Mouse (Mus musculus): ENCODE measurements around the gene Krt9. TPM values are rescaled to one million over a fixed set of nuclear protein-coding genes. Genes with fewer than 3 reads are reported as not detected.

Krt9 gene
- total RNA-seq, 2 experiments from 2014 or later = not detected

- no peak for DNase-seq
Measured at GRCm38 (mm10) chr11:100148615-100149330, 44.3 kb downstream of the Krt9 start, which contains the start of gene Krt19. Krt19 (minus strand) TSS chr11:100148665.

DNA sequence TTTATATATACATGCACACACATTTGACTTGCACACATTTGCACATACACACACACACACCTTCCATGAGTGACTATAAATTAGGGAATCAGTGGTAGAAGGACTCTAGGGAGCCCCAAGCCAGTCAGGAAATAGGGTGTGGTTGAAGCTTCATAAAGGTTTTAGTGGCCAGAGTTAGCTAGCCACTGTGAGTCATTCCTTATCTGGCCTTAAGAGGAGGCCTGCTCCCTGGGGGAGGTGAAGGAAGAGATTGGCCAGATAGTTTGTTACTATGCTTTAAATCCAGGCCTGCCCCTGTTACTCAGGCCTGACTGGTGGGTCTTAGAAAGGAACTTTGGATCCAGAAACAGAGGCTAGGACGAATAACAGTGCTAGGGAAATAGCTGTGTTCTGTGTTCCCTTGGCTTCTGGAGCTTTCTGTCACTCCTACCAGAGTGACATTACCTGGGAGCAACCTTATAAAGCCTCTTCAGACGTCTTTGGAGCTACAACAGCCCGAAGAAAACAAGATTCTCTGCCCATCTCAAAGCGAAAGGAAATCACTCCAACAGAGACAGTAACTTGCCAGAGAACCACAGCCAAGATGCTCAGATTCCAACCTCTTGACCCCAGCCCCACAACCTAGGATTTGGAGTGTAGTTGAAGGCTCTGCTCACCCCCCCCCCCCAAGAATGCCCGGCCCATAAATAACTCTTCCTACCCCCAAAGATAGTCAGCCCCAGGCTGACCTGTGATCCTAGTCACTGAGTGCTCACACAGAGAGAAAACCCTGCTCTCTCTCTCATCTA is 45.3 kb downstream of the Krt9 start:
- DNase-seq = no peak

DNA sequence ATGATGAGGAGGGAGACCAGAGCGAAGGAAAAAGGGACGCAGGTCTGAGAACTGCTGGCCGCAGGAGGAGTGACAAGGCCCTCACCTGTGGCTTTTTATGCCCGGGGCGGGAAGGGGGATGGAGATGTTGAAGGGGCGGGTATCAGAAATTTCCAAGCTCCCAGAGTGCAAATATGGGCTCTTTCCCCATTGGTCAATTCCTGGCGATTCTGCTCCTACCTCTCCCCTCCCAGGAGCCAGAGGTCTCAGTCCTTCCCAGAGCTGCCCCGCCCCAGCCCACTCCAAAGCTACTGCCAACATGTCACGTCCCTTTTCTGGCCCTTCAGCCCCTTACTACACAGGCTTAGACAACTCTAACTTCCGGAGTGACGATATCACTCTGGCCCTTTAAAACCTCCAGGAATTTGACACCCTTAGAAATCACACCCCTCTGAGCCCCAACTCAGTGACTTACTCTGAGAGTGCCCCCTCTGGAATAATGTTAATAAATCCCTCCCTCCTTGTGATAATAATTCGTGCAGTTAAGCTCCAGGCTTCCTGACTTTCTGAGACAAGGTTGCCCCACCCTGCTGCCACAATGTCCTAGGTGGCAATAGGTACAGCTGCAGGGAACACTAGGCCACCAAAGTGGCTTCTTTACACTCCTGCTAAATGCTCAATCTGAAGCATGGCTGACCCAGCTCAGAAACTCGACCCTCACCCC is 47.0 kb downstream of the Krt9 start:
- DNase-seq = no peak

DNA sequence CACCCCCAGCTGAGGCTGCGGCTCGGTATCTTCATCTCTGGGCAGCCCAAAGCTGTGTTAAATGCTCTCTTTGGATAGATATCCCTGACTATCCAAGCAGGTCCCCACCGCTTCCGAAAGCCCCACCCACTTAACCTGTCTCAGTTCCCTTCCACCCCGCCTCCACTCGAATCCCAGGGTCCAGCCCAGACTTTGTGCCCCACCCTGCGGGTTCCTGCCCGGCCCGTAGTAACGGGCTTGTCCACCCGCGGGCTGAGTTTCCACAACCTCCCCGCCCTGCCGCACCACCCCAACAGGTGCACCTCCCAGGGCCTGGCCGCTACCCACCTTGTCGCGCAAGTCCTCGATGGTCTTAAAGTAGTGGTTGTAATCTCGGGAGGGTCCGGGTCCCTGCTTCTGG is 47.9 kb downstream of the Krt9 start:
- DNase-seq = no peak

DNA sequence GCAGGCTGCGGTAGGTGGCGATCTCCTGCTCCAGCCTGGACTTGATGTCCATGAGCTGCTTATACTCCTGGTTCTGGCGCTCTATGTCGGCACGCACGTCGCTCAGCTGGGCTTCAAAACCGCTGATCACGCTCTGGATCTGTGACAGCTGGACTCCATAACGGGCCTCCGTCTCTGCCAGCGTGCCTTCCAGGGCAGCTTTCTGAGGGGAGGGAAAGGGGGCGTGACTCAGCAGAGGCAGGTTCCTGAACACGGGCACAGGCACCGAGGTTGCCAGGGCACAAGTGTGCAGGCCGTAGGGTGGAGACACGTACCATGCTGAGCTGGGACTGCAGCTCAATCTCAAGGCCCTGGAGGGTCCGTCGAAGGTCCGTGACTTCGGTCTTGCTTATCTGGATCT is 52.1 kb downstream of the Krt9 start:
- no peak for DNase-seq

DNA sequence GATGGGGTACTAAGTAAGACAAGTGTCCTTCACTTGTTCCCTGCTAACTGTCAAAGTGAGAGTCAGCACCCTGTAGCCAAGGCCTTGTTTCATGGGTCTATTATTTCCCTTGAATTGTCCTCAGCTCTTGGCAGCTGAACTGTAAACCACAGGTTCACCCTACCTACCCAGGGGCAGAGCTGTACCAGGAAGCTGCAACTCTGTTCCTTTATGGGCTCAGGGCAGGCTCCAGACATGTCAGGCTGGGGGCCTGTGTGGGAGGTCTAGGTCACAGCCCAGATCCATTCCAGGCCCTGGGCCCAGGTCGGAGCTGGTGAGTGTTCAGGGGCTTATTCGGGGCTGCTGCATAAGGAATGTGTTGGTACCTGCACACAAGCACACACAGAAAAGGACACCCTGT is 53.7 kb downstream of the Krt9 start:
- no peak for DNase-seq

- DNase-seq = no peak
Measured at GRCm38 (mm10) chr11:100138809-100139208, 54.2 kb downstream of the Krt9 start.

GRCm38 (mm10) chr11:100137693-100138092 is 55.4 kb downstream of the Krt9 start:
- DNase-seq = no peak

Other genes with a start within 250 kb of the Krt9 start
- not detected for gene Krtap9-5, start 244.8 kb downstream of the Krt9 start, total RNA-seq (2021)
- not detected for gene Krtap29-1, start 214.2 kb downstream of the Krt9 start, total RNA-seq (2021)
- gene Krtap16-1, start 206.6 kb downstream of the Krt9 start, total RNA-seq (2021) = not detected
- not detected for gene Krtap17-1, start 199.3 kb downstream of the Krt9 start, total RNA-seq (2021)
- not detected for gene Krt33a, start 177.0 kb downstream of the Krt9 start, total RNA-seq (2021)
- under 1 TPM; 0.38 to 0.45 TPM for gene Krt33b, start 163.4 kb downstream of the Krt9 start, total RNA-seq (2021)
- gene Krt34, start 151.7 kb downstream of the Krt9 start, total RNA-seq (2021) = not detected
- not detected for gene Krt31, start 142.7 kb downstream of the Krt9 start, total RNA-seq (2021)
- gene Krt32, start 105.0 kb downstream of the Krt9 start, total RNA-seq (2021) = not detected
- not detected for gene Krt35, start 97.0 kb downstream of the Krt9 start, total RNA-seq (2021)
- not detected for gene Krt36, start 87.6 kb downstream of the Krt9 start, total RNA-seq (2021)
- not detected for gene Krt13, start 71.7 kb downstream of the Krt9 start, total RNA-seq (2021)
- gene Krt15, start 57.3 kb downstream of the Krt9 start, total RNA-seq (2021) = not detected
- gene Krt19, start 44.6 kb downstream of the Krt9 start, total RNA-seq (2021) = 1 to 10 TPM in 1 of 2 experiments, under 1 TPM in 1; 0.45 to 1.4 TPM
- not detected for gene Krt14, start 14.3 kb upstream of the Krt9 start, total RNA-seq (2021)
- gene Krt16, start 55.7 kb upstream of the Krt9 start, total RNA-seq (2021) = not detected
- gene Krt17, start 67.8 kb upstream of the Krt9 start, total RNA-seq (2021) = under 1 TPM in 1 of 2 experiments, not detected in 1; 0.14 TPM
- gene Krt42, start 76.6 kb upstream of the Krt9 start, total RNA-seq (2021) = not detected
- 100 to 1,000 TPM; 838 to 840 TPM for gene Eif1, start 126.6 kb upstream of the Krt9 start, total RNA-seq (2021)
- not detected for gene Gast, start 141.2 kb upstream of the Krt9 start, total RNA-seq (2021)
- gene Hap1, start 162.9 kb upstream of the Krt9 start, total RNA-seq (2021) = 1 to 10 TPM in 1 of 2 experiments, under 1 TPM in 1; 0.73 to 1.3 TPM
- gene Jup, start 204.5 kb upstream of the Krt9 start, total RNA-seq (2021) = 10 to 100 TPM; 81.4 to 90.0 TPM
- gene P3h4, start 221.6 kb upstream of the Krt9 start, total RNA-seq (2021) = 10 to 100 TPM; 15.4 to 22.8 TPM
- 10 to 100 TPM; 46.6 to 65.6 TPM for gene Fkbp10, start 222.5 kb upstream of the Krt9 start, total RNA-seq (2021)
- 10 to 100 TPM; 19.3 to 24.4 TPM for gene Nt5c3b, start 248.6 kb upstream of the Krt9 start, total RNA-seq (2021)
- under 1 TPM; 0.38 to 0.63 TPM for gene Klhl10, start 248.7 kb upstream of the Krt9 start, total RNA-seq (2021)

Measured in gastrocnemius, postnatal 10 days (tissue).